Mouse (Mus musculus) layer of hippocampus, postnatal 25 days (tissue): ENCODE results near the gene Syn1. TPM values are rescaled to one million over a fixed set of nuclear protein-coding genes. Genes with fewer than 3 reads are reported as not detected.
A peak's percentile ranks its signal among the peaks of the same experiment; 100 is the strongest.

ENCODE experiments used
- DNase-seq, 2 experiments: peaks; one replicate each; pipeline ENCODE4 v3.0.0; 2022; ENCODE audit warnings: mixed read lengths in 2 of 2, low spot score in 1 of 2; ENCODE audit errors: extremely low spot score in 1 of 2
- microRNA-seq, 2 experiments: library from miRNA; unstranded; fragments of <30 nt; microRNA quantifications; one replicate each; pipeline ENCODE4 v1.2.0; 2021
- total RNA-seq, 2 experiments: library from RNA; stranded (reverse); gene quantifications; 2 replicates each; pipeline ENCODE4 v1.2.3; 2021

Syn1 gene
- total RNA-seq, 2 experiments from 2014 or later: 476 to 498 TPM

- no peak for DNase-seq
These were observed 57.4 kb downstream of the Syn1 start for GRCm38 (mm10) chrX:20863161-20864101.

GRCm38 (mm10) chrX:20862105-20863065 lies 58.4 kb downstream of the Syn1 start:
- no peak for DNase-seq

- no peak for DNase-seq
These were observed 59.2 kb downstream of the Syn1 start for GRCm38 (mm10) chrX:20861453-20862104.

- DNase-seq: no peak
These were observed 67.0 kb downstream of the Syn1 start for GRCm38 (mm10) chrX:20853794-20854193.

GRCm38 (mm10) chrX:20848256-20848984 lies 72.4 kb downstream of the Syn1 start:
- peak; percentile 61 to 62 for DNase-seq

- DNase-seq: no peak
These were observed 73.0 kb downstream of the Syn1 start for GRCm38 (mm10) chrX:20847816-20848215.

GRCm38 (mm10) chrX:20847232-20847631 lies 73.6 kb downstream of the Syn1 start:
- DNase-seq: no peak

GRCm38 (mm10) chrX:20828934-20829333 lies 91.9 kb downstream of the Syn1 start:
- peak; percentile 33 to 37 for DNase-seq

- DNase-seq: peak in 1 of 2 experiments; percentile 28
These were observed 100.9 kb downstream of the Syn1 start for GRCm38 (mm10) chrX:20819708-20820426.

GRCm38 (mm10) chrX:20819204-20819628 lies 101.6 kb downstream of the Syn1 start:
- DNase-seq: peak; percentile 67 to 80

- DNase-seq: no peak
These were observed 103.8 kb downstream of the Syn1 start for GRCm38 (mm10) chrX:20816974-20817373.

Small RNA genes within 50 kb of the gene (microRNA-seq; reads per million reads assigned to microRNA genes)
- 0 reads per million in 2 experiments for gene Gm24824
- gene Mir5617: 5.2 to 8.1 reads per million in 2 experiments

Other genes with a start within 250 kb of the Syn1 start
- 100 to 1,000 TPM; 251 to 255 TPM for gene Cdk16, start 233.1 kb downstream of the Syn1 start, total RNA-seq
- gene Usp11, start 217.1 kb downstream of the Syn1 start, total RNA-seq: 100 to 1,000 TPM; 104 TPM
- gene Araf, start 123.2 kb downstream of the Syn1 start, total RNA-seq: 100 to 1,000 TPM; 187 to 192 TPM
- under 1 TPM; 0.34 to 0.47 TPM for gene Timp1, start 50.8 kb downstream of the Syn1 start, total RNA-seq
- gene Cfp, start 10.6 kb upstream of the Syn1 start, total RNA-seq: 10 to 100 TPM; 12.4 to 17.5 TPM
- gene Elk1, start 29.6 kb upstream of the Syn1 start, total RNA-seq: 10 to 100 TPM; 75.4 to 79.0 TPM
- gene Uxt, start 41.0 kb upstream of the Syn1 start, total RNA-seq: 10 to 100 TPM in 1 of 2 experiments, 1 to 10 TPM in 1; 9.6 to 13.0 TPM
- 10 to 100 TPM in 1 of 2 experiments, 1 to 10 TPM in 1; 7.3 to 11.4 TPM for gene Zfp182, start 141.3 kb upstream of the Syn1 start, total RNA-seq
- gene Spaca5, start 147.4 kb upstream of the Syn1 start, total RNA-seq: not detected
- 1 to 10 TPM; 4.2 to 4.6 TPM for gene Zfp300, start 168.5 kb upstream of the Syn1 start, total RNA-seq
- gene Ssxa1, start 194.8 kb upstream of the Syn1 start, total RNA-seq: not detected